Mouse (Mus musculus) neural tube, embryonic 10.5 days (tissue): ENCODE results near the gene Fscn3.

Experiments used
- DNase-seq: peaks from one replicate; pipeline ENCODE4 v3.0.0-alpha.2; 2017; ENCODE audit warnings: low spot score; ENCODE audit errors: extremely low spot score

The Fscn3 gene

DNA sequence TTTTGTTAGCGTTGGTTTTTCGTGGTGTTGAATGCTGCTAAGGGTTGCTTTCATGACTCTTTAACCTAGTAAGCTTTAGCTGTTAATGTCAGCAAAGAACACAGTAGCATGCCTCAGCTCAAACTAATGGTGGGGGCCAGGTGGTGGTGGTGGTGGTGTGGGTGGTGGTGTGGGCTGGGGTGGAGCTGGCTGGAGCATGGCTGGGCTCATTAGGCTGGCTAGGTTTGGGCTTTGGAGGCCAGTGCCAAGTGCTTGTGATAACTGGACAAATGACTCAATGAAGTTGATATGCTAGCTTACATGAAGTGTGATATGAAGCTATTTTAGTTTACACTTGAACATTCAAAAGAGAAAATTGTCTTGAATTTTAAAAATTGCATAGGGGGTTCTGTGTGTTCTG is 58.4 kb downstream of the Fscn3 start:
- no peak for DNase-seq

- DNase-seq = no peak
Observed at GRCm38 (mm10) chr6:28486471-28486870, 58.9 kb downstream of the Fscn3 start.

DNA sequence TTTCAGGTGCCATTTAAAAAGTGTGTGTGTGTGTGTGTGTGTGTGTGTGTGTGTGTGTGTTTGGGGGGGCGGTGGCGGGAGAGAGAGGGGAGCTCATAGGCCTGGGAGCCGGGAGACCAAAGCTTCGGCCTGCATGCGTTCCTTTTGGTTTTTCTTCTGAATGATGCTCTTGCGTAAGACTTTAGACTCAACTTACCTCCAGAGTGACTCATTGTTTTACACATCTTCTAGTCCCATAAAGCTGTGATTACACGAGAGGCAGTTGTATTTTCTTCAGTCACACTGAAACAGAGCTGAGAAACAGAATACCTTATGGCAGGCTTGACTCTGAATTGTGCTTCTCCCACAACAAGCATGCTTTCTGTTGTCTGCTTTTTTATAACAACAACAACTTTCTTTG is 59.3 kb downstream of the Fscn3 start:
- DNase-seq = no peak
